Mouse (Mus musculus) bone marrow macrophage, adult 2 months (primary cell): ENCODE results near the gene Eif4e3.

ENCODE experiments used
- CTCF ChIP-seq: IDR thresholded peaks from 2 replicates; pipeline ENCODE4 v1.5.1; 2012; ENCODE audit warnings: low read depth, mild to moderate bottlenecking, low read length, moderate library complexity
- POLR2A ChIP-seq: IDR thresholded peaks from 2 replicates; pipeline ENCODE4 v1.6.1; 2012; ENCODE audit warnings: mild to moderate bottlenecking, low read depth, low read length, borderline replicate concordance

GRCm38 (mm10) chr6:99691666-99692205 is 25.2 kb upstream of the Eif4e3 start:
- no peak for TF ChIP-seq POLR2A
- TF ChIP-seq CTCF = no peak
